Mouse (Mus musculus): ENCODE data around the gene Naa20.

- TF ChIP-seq CTCF (IDR thresholded peaks at IDR 0.05; ENCODE audit: control insufficient read depth, insufficient read depth, insufficient replicate concordance, low read depth, low read length) (no peak), POLR2A (IDR thresholded peaks at IDR 0.05; ENCODE audit: control insufficient read depth, low read depth, low read length) (no peak)
These were observed 36.6 kb upstream of the Naa20 start for GRCm38 (mm10) chr2:145865344-145865743.
